Mouse (Mus musculus): ENCODE measurements around the gene Aldh1a7.

- TF ChIP-seq CTCF (IDR thresholded peaks at IDR 0.05; ENCODE audit: insufficient read depth, low read depth, low read length) (no peak), POLR2A (IDR thresholded peaks at IDR 0.05; ENCODE audit: insufficient read depth, low read depth, low read length) (no peak)
These were observed 20.2 kb downstream of the Aldh1a7 start for GRCm38 (mm10) chr19:20707159-20707558.
